Mouse (Mus musculus): ENCODE measurements around the gene Kalrn.

Kalrn gene

DNA sequence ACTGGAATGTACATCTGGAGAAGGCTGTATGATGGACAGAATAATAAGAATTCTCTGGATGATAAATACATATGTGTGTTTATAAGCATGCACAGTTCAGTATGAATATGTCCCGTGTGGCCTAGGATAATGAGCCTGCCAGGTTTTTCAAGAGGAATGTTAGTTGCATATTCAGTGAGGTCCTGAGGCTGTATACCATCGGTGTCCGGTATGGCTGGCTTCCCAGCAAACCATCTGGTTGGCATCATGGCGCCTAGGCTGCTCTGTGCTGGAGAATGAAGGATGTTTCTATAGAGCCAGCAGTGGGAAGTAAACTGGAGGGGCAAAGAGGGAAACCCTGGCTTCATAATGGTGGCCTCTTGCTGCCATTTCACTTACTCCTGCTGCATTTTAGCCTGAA lies 510.0 kb downstream of the Kalrn start:
- DNase-seq: no peak

GRCm38 (mm10) chr16:34061661-34062060 lies 511.7 kb downstream of the Kalrn start:
- DNase-seq: no peak

GRCm38 (mm10) chr16:34058611-34059010 lies 514.7 kb downstream of the Kalrn start:
- DNase-seq: no peak

- no peak for DNase-seq
Observed at GRCm38 (mm10) chr16:34057464-34057863, 515.9 kb downstream of the Kalrn start.

DNA sequence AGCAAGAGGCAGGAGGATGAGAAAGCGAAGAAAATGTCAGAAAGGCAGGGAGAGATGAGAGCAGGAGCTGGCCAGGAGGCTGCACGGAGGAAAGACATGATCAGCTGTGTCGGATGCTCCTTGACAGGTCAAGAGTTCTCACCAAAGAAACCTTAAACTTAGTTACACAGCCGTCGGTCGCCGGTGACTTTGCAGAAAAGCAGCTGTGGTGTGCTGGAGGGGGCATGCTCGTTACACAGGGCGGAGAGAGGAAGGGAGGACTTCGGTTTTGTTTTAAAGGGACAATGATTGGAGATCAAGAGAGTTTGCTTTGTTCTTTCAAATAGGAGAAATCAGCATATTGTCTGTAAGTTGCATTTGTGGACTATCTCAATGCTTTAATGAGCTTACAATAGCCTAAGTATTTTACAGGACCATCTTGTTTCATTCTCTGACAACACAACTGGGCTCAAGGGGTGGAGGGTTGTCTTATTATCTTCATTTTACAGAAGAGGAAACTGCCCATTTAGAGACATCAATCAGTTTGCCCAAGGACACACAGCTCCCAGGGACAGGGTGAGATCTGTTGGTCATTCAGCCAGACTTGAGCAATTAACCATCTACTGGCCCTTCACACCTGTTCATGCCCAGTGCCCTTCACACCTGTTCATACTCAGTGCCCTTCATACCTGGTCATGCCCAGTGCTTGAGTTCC lies 516.8 kb downstream of the Kalrn start:
- DNase-seq: no peak

DNA sequence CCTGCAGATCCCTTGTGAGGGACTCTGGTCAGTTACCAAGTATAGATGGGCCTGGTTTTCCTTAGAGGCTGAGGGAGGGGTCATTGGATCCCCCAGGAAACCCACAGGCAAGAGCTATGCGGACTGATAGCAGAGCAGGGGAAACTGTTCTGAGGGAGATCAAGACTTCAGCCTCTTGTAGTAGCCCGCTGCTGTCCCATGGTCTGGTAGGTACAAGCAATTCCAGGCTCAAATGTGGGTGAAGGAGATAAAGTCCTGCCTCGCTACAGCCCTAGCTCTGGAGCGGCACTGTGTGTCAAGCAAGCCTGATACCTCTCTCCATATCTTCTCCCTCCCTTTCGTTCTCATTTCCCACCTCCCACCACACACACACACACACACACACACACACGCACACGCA lies 523.2 kb downstream of the Kalrn start:
- no peak for DNase-seq

- no peak for DNase-seq
Observed at GRCm38 (mm10) chr16:34049361-34049760, 524.0 kb downstream of the Kalrn start.

- no peak for DNase-seq
Observed at GRCm38 (mm10) chr16:34048232-34048631, 525.1 kb downstream of the Kalrn start.

- no peak for DNase-seq
Observed at GRCm38 (mm10) chr16:34047543-34047942, 525.8 kb downstream of the Kalrn start.

- no peak for DNase-seq
Observed at GRCm38 (mm10) chr16:34047006-34047360, 526.3 kb downstream of the Kalrn start.

GRCm38 (mm10) chr16:34046268-34047005 lies 526.9 kb downstream of the Kalrn start:
- no peak for DNase-seq

DNA sequence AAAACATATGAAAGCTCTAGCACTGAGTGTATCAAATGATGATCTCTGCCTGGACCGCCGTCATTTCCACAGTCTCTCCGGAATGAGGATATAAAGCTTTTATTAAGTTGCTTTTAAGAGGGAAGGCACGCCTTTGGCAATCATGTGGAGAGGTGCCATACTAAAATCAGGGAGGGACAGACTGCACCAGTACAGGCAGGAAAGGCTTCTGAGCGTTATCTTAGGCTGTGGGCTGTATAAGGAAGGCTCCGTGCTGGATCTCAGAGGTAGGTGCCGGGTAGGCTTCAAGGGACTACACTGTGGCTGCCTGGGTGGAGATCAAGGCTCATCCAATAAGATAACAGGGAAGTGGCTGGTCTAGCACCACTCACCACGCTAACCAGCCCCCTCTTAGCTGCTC lies 528.8 kb downstream of the Kalrn start:
- no peak for DNase-seq

DNA sequence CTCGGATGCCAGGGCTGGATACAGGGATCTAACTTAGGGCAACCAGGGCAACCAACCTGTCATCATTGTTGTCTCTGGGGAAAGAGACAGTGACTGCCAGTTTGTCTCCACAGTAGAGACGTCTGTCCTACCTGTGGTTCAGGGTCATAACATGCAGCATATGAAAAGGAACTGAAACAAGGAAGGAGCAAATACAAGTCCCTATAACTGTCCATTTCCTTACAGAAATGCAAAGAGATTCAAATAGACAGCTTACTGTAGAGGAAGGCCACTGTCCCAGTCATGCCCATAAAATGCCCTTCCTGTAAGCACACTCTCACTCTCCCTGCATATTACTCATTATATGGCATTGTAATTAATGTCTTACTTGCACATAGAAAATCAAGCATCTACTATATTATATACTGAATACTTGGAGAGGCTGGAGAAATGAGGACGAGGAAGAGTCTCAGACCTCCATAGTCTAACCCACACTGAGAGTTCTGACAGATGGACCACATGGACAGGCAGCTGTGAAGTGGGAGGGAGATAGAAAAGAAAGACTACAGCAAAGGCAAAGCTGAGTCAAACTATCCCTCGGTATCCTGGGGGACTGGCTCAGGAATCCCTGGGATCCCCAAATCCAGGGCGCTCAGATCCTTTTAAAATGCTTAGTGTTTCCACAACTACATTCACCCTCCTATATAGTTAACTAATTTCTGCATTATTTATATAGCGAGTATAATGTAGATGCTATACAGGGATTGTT lies 530.1 kb downstream of the Kalrn start:
- DNase-seq: no peak

DNA sequence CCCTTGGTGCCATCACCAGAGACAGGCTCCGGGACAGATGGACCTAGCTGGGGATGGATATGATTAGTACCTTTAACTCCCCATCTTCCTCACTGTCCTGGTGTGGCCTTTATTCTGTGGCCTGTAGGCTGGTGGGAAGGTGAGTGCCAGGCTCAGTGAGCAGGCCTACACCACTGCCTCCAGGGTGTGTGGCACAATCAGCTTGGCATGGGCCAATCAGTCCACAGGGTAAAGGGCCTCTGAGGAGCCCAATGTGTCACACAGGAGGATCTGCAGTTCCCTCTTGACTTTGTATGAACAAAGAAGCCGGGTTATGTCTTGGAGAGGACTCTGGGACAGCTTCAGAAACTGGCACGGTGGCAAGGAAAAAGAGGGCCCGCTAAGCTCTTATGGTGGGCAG lies 530.7 kb downstream of the Kalrn start:
- DNase-seq: no peak

- DNase-seq: no peak
Observed at GRCm38 (mm10) chr16:34040276-34040675, 533.1 kb downstream of the Kalrn start.

DNA sequence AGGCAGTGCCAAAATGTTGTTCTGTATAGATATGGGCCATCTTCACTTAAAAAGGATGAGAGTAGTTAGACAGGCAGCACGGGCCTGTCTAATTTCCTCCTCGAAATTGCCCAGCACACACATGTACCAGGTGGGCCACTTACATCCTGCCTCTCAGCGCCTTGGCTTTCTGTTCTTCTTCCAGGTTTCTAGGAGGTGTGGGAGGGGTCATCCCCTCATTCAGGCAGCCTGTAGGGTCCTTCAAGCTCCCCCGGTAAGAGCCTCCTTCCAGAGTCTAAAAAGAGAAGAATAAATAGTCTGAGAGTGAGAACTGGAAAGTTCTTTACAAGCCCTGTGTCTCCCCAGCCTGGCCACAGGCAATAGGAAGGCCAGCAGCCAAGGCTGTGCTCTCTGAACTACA lies 533.6 kb downstream of the Kalrn start:
- DNase-seq: no peak

GRCm38 (mm10) chr16:34036327-34037047 lies 536.8 kb downstream of the Kalrn start:
- no peak for DNase-seq

DNA sequence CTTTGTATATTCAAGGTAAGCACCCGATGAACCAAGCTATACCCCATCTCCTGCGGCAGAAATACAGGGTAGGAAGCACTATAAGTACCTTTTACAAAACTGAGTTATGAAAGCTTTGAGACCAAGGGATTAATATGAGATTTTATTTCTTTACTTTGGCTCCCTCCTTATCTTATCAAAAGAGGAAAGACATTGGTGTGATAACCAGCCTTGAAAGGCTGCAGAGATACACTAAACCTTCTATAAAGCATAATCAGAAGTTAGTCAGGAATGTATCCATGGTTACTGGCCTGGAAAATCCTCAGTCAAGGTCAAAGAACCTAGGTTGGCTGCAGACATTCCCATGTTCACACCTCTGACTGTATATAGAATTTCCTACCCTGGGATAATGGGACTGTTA lies 537.6 kb downstream of the Kalrn start:
- no peak for DNase-seq

DNA sequence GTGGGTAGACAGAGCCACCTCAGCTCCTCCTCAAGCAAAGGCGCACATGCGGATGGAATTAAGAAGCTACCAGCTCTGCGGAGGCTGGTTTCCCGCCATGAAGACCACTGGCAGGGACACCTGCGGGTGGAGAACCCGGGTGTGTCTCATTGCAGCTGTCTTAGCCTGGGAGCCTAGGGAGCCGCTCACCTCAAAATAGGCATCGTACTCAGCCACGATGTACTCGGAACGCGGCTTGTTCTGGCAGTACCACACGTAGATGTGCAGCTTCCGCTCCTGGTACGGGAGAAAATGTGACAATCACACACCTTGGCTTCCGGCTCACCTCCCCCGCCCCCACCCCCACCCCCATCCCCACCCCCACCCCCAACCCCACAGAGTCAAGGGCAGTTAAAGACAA lies 539.1 kb downstream of the Kalrn start:
- no peak for DNase-seq

GRCm38 (mm10) chr16:34032011-34032645 lies 541.2 kb downstream of the Kalrn start:
- DNase-seq: no peak

- DNase-seq: no peak
Observed at GRCm38 (mm10) chr16:34031565-34031964, 541.8 kb downstream of the Kalrn start.

DNA sequence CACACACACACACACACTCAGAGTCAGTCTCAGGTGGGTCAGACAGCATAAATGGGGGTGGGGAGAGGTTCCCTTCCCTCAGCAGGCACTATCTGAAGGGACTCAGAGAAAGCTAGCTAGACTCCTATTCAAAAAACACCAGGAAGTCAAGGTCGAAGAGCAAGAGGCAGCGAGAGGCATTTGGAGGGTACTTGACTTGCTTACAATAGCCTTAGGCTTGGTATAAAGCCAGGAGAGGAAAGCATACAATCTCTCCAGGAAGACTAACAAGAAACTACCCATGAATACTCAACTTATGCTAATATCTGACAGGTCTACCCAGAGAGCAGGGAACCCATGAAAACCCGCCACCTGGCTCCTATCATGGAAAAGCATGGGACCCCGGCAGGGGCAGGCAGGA lies 543.0 kb downstream of the Kalrn start:
- no peak for DNase-seq

DNA sequence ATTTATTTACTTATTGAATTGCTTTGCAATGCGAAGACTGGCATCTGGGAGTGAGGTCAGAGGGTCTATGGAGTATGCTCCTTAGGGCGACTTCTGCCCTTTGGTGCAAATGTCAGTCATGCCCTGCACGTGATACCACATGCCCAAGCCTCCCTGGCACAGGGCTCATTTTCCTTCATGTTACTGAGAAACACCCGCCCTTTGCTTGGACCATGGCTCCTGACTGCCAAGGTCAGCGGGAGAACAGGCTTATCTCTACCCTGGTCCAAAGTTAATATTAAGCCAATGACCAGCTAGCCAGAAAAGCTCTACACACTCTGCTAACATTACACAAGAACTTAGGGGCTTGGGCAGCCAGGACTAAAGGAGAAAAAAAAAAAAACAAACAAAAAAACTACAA lies 543.5 kb downstream of the Kalrn start:
- no peak for DNase-seq

All from thymus, postnatal 25 days (tissue).